8 mouse cellular contexts compared by ENCODE assay signal in the genomic region with DNA sequence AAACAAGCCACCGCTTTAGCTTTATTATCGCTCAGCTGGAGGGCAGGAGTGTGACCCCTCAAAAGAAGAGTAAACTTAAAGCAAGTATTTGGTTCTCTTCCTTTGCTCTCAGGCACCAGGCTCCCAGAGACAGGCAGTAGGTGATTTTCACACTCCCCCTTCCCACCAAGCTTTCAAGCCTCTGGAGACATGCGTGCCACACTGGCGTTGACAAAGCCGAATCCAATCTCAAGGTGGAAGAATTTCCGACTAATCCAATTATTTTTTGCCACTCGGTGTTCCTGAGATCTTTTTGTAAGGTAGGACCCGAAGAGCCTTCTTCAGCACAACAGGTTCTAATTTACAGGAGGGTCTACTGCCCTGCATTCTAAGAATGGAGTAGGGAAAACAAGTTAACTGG.
A peak's percentile ranks its signal among the peaks of the same experiment; 100 is the strongest.
DNase-seq lines count a peak whose midpoint lies in the region; ATAC-seq and TF ChIP-seq lines count a peak whose summit lies in the region.

No protein-coding gene starts in this region.

- H3K4me3 ChIP-seq in lung, embryonic 15.5 days, result peak overlapping the region; percentile 59
- peak overlapping the region; percentile 63 for H3K4me3 ChIP-seq in forebrain, embryonic 12.5 days (replicated peaks)
- H3K4me3 ChIP-seq in limb, embryonic 11.5 days (ENCODE audit: low read depth, low read length), result peak overlapping the region; percentile 56
- peak overlapping the region; percentile 71 for H3K4me3 ChIP-seq in olfactory bulb, adult 2 months (ENCODE audit: insufficient read depth, low read depth, low read length)

- peak overlapping the region; percentile 96 for H3K4me2 ChIP-seq in lung, embryonic 15.5 days
- H3K4me2 ChIP-seq in forebrain, embryonic 12.5 days, result peak overlapping the region; percentile 90
- H3K4me2 ChIP-seq in limb, embryonic 11.5 days (ENCODE audit: low read depth, severe bottlenecking), result peak overlapping the region; percentile 96

- H3K27ac ChIP-seq in lung, embryonic 15.5 days, result no peak overlapping the region
- H3K27ac ChIP-seq in forebrain, embryonic 12.5 days, result peak overlapping the region; percentile 90
- no peak overlapping the region for H3K27ac ChIP-seq in limb, embryonic 11.5 days (replicated peaks; ENCODE audit: low read depth, low read length)
- peak overlapping the region; percentile 96 for H3K27ac ChIP-seq in olfactory bulb, adult 2 months (ENCODE audit: insufficient read depth, low read depth, low read length)

- peaks cover 16% of the 10 kb centered on the region for H3K4me1 ChIP-seq in lung, embryonic 15.5 days
- H3K4me1 ChIP-seq in forebrain, embryonic 12.5 days, result peaks cover 24% of the 10 kb centered on the region
- peaks cover 3% of the 10 kb centered on the region; the same call in 1 of the 2 replicates for H3K4me1 ChIP-seq in limb, embryonic 11.5 days (ENCODE audit: control insufficient read depth, insufficient read depth, low read length)
- peaks cover 4% of the 10 kb centered on the region; the same call in 1 of the 2 replicates for H3K4me1 ChIP-seq in olfactory bulb, adult 2 months (ENCODE audit: control insufficient read depth, insufficient read depth, low read length)

- ATAC-seq in lung, embryonic 15.5 days (ENCODE audit: borderline replicate concordance, extremely low read depth, low FRiP score, low TSS enrichment), result no peak
- ATAC-seq in forebrain, embryonic 12.5 days (ENCODE audit: low FRiP score), result no peak
- ATAC-seq in limb, embryonic 11.5 days (ENCODE audit: insufficient number of reproducible peaks, low FRiP score, low TSS enrichment, low read depth), result no peak
- no peak for ATAC-seq in inflammation-experienced regulatory T-cells, adult 6 months
- ATAC-seq in megakaryocyte-erythroid progenitor cell, adult 5-6 weeks (replicated peaks; ENCODE audit: low FRiP score, low TSS enrichment, poor library complexity, severe bottlenecking), result no peak

- H3K9ac ChIP-seq in lung, embryonic 15.5 days, result no peak overlapping the region
- peak overlapping the region; percentile 81 for H3K9ac ChIP-seq in forebrain, embryonic 12.5 days
- peak overlapping the region; percentile 60 for H3K9ac ChIP-seq in limb, embryonic 11.5 days (ENCODE audit: low read length)

- DNase-seq in lung, postnatal 25 days (ENCODE audit: low spot score), result no peak
- DNase-seq in limb, embryonic 11.5 days (ENCODE audit: low spot score), result peak; percentile 31
- no peak for DNase-seq in spleen, postnatal 36 days (ENCODE audit: low spot score in 2 of 2)

- H3K9me3 ChIP-seq in lung, embryonic 15.5 days, result no peaks in the 10 kb centered on the region
- H3K9me3 ChIP-seq in forebrain, embryonic 12.5 days, result no peaks in the 10 kb centered on the region
- H3K9me3 ChIP-seq in limb, embryonic 11.5 days (ENCODE audit: control insufficient read depth, low read length), result no peaks in the 10 kb centered on the region

- H3K36me3 ChIP-seq in lung, embryonic 15.5 days, result no peaks in the 10 kb centered on the region
- H3K36me3 ChIP-seq in forebrain, embryonic 12.5 days (replicated peaks), result no peaks in the 10 kb centered on the region
- H3K36me3 ChIP-seq in limb, embryonic 11.5 days (ENCODE audit: control insufficient read depth, insufficient read depth, low read length), result no peaks in the 10 kb centered on the region

- peaks cover 74% of the 10 kb centered on the region for H3K27me3 ChIP-seq in lung, embryonic 15.5 days
- peaks cover 13% of the 10 kb centered on the region for H3K27me3 ChIP-seq in forebrain, embryonic 12.5 days
- H3K27me3 ChIP-seq in limb, embryonic 11.5 days (ENCODE audit: control insufficient read depth, insufficient read depth, low read length), result peaks cover 28% of the 10 kb centered on the region

- TF ChIP-seq POLR2A in olfactory bulb, adult 2 months (IDR thresholded peaks at IDR 0.05; ENCODE audit: insufficient read depth, low read depth, low read length), result no peak

- TF ChIP-seq CTCF in olfactory bulb, adult 2 months (IDR thresholded peaks at IDR 0.05; ENCODE audit: insufficient read depth, low read depth, low read length), result no peak

- 8% methylated on average over 8 of the region's 8 CpGs for WGBS in lung, embryonic 15.5 days
- WGBS in forebrain, embryonic 12.5 days, result 5% methylated on average over 8 of the region's 8 CpGs
- WGBS in limb, embryonic 11.5 days, result 1% methylated on average over 8 of the region's 8 CpGs
- WGBS in olfactory bulb, adult 2 months, result 17% methylated on average over 8 of the region's 8 CpGs

Comparison
In these comparisons a context has a peak if more than half of its experiments do, and no peak if none do; other contexts are left out.
1. H3K27ac ChIP-seq: peak in forebrain, embryonic 12.5 days (single experiment) and olfactory bulb, adult 2 months (single experiment); none in lung, embryonic 15.5 days (single experiment) and limb, embryonic 11.5 days (single experiment).
2. Peak in every context shown above with its lines, with median percentiles within 50 percentile points of each other: H3K4me2 ChIP-seq and H3K4me3 ChIP-seq.